Mouse (Mus musculus) thymus, adult 2 months (tissue): ENCODE data around the gene Def6. TPM values are rescaled to one million over a fixed set of nuclear protein-coding genes. Genes with fewer than 3 reads are reported as not detected.

Experiments used
- DNase-seq: peaks from one replicate; pipeline ENCODE4 v3.0.0; 2021
- H3K27ac ChIP-seq: fragments of 200-500 bp; 2 replicates; pipeline ENCODE4 v1.5.1; 2012; ENCODE audit warnings: low read length, control low read depth; ENCODE audit not compliant: control insufficient read depth, insufficient read depth
- H3K27me3 ChIP-seq: fragments of 200-500 bp; 2 replicates; pipeline ENCODE4 v1.6.1; 2012; ENCODE audit warnings: mild to moderate bottlenecking, low read length, moderate library complexity, mixed read lengths; ENCODE audit not compliant: control insufficient read depth, insufficient read depth
- H3K36me3 ChIP-seq: fragments of 200-500 bp; 2 replicates; pipeline ENCODE4 v1.6.1; 2012; ENCODE audit warnings: mild to moderate bottlenecking, low read length, moderate library complexity; ENCODE audit not compliant: control insufficient read depth, insufficient read depth
- H3K4me1 ChIP-seq: fragments of 200-500 bp; replicated peaks from 2 replicates; pipeline ENCODE4 v1.6.1; 2012; ENCODE audit warnings: low read length; ENCODE audit not compliant: control insufficient read depth, insufficient read depth
- H3K4me3 ChIP-seq: fragments of 200-500 bp; 2 replicates; pipeline ENCODE4 v1.5.1; 2012; ENCODE audit warnings: mild to moderate bottlenecking, low read length, control low read depth, moderate library complexity; ENCODE audit not compliant: control insufficient read depth, insufficient read depth
- CTCF ChIP-seq: fragments of 200-500 bp; IDR thresholded peaks from 2 replicates; pipeline ENCODE4 v1.5.1; 2012; ENCODE audit warnings: mild to moderate bottlenecking, control low read depth, low read length, moderate library complexity, borderline replicate concordance; ENCODE audit not compliant: control insufficient read depth, poor library complexity, insufficient read depth; ENCODE audit errors: extremely low read depth
- POLR2A ChIP-seq: fragments of 200-500 bp; IDR thresholded peaks from 2 replicates; pipeline ENCODE4 v1.6.1; 2012; ENCODE audit warnings: mild to moderate bottlenecking, low read length, control low read depth, moderate library complexity; ENCODE audit not compliant: control insufficient read depth, poor library complexity, insufficient read depth; ENCODE audit errors: extremely low read depth
- whole genome bisulfite sequencing: fragments of 180-500 bp; shearing (Covaris S2); methylation state at CpG from one replicate; pipeline ENCODE4 v1.1.7; 2018; 5-methylcytosine and 5-hydroxymethylcytosine counted together
- polyA plus RNA-seq: library from polyadenylated mRNA; depleted of rRNA; stranded (reverse); fragments of >200 nt; gene quantifications from 2 replicates; pipeline ENCODE4 v1.2.3, GENCODE M21; 2012

Gene Def6
- polyA plus RNA-seq, 1 experiment, result 247 TPM

GRCm38 (mm10) chr17:28255651-28256050 lies 48.1 kb downstream of the Def6 start:
- DNase-seq, result no peak
- Histone ChIP-seq H3K27ac (peak overlapping the region; percentile 89; the same call in 1 of the 2 replicates), H3K36me3 (no peaks in the 10 kb centered on the region), H3K27me3 (no peaks in the 10 kb centered on the region), H3K4me1 (peaks cover 34% of the 10 kb centered on the region), H3K4me3 (no peak overlapping the region)
- WGBS, result 48% methylated on average over 5 of the region's 5 CpGs
- TF ChIP-seq POLR2A (no peak), CTCF (no peak)

GRCm38 (mm10) chr17:28256651-28257328 lies 49.2 kb downstream of the Def6 start:
- TF ChIP-seq POLR2A, result no peak
- TF ChIP-seq CTCF, result 0 out of 2 replicates have a peak, but pooled peaks have one; percentile 9
- H3K4me3 ChIP-seq, result peak overlapping the region; percentile 3; the same call in 1 of the 2 replicates

GRCm38 (mm10) chr17:28258325-28258724 lies 50.7 kb downstream of the Def6 start:
- Histone ChIP-seq H3K4me3 (no peak overlapping the region), H3K27me3 (no peaks in the 10 kb centered on the region), H3K36me3 (no peaks in the 10 kb centered on the region), H3K27ac (no peak overlapping the region), H3K4me1 (peaks cover 34% of the 10 kb centered on the region)
- TF ChIP-seq POLR2A (no peak), CTCF (no peak)
- DNase-seq, result no peak
- WGBS, result 96% methylated on average over 9 of the region's 9 CpGs

More at GRCm38 (mm10) chr17:28256651-28257328, 49.2 kb downstream of the Def6 start:
- 5% methylated on average over 13 of the region's 13 CpGs for WGBS
- DNase-seq, result peak; percentile 64
- Histone ChIP-seq H3K4me1 (peaks cover 34% of the 10 kb centered on the region), H3K27ac (peak overlapping the region; percentile 89), H3K27me3 (no peaks in the 10 kb centered on the region), H3K36me3 (no peaks in the 10 kb centered on the region)

GRCm38 (mm10) chr17:28259890-28260542 lies 52.4 kb downstream of the Def6 start:
- TF ChIP-seq POLR2A (no peak), CTCF (peak; percentile 56; the same call in 1 of the 2 replicates)
- no peak overlapping the region for H3K4me3 ChIP-seq
- WGBS, result 97% methylated on average over 16 of the region's 16 CpGs
- no peak overlapping the region for H3K27ac ChIP-seq
- peaks cover 34% of the 10 kb centered on the region for H3K4me1 ChIP-seq
- no peaks in the 10 kb centered on the region for H3K27me3 ChIP-seq
- peak; percentile 37 for DNase-seq
- H3K36me3 ChIP-seq, result no peaks in the 10 kb centered on the region

- H3K27ac ChIP-seq, result no peak overlapping the region
- no peak overlapping the region for H3K4me3 ChIP-seq
- H3K27me3 ChIP-seq, result no peaks in the 10 kb centered on the region
- TF ChIP-seq CTCF (no peak), POLR2A (no peak)
- DNase-seq, result no peak
- WGBS, result 94% methylated on average over 9 of the region's 9 CpGs
- H3K36me3 ChIP-seq, result no peaks in the 10 kb centered on the region
- peaks cover 31% of the 10 kb centered on the region for H3K4me1 ChIP-seq
These were observed 52.9 kb downstream of the Def6 start for GRCm38 (mm10) chr17:28260543-28260909.

- no peak overlapping the region for H3K4me3 ChIP-seq
- no peaks in the 10 kb centered on the region for H3K27me3 ChIP-seq
- no peak overlapping the region for H3K27ac ChIP-seq
- 95% methylated on average over 11 of the region's 11 CpGs for WGBS
- no peak for DNase-seq
- peaks cover 18% of the 10 kb centered on the region for H3K4me1 ChIP-seq
- H3K36me3 ChIP-seq, result no peaks in the 10 kb centered on the region
- TF ChIP-seq POLR2A, result no peak
- no peak for TF ChIP-seq CTCF
These were observed 54.2 kb downstream of the Def6 start for GRCm38 (mm10) chr17:28261795-28262194.
